Mouse (Mus musculus): ENCODE results near the gene Rheb. TPM values are rescaled to one million over a fixed set of nuclear protein-coding genes. Genes with fewer than 3 reads are reported as not detected.
"Not testable (repeated sequence)": the region's sequence is repeated elsewhere in the genome, so short reads cannot be mapped to it uniquely, and the experiment has no call there.

Rheb gene
- polyA plus RNA-seq, 1 experiment from 2014 or later, result 246 TPM

- Histone ChIP-seq H3K9me3 (0 out of 2 replicates have a peak, but pooled peaks cover 4% of the 10 kb centered on the region), H3K4me1 (replicated peaks) (no peaks in the 10 kb centered on the region), H3K4me2 (replicated peaks) (no peak overlapping the region), H3K36me3 (peaks cover 11% of the 10 kb centered on the region; the same call in 1 of the 2 replicates), H3K4me3 (replicated peaks) (no peak overlapping the region), H3K9ac (no peak overlapping the region), H3K27ac (no peak overlapping the region), H3K27me3 (replicated peaks) (no peaks in the 10 kb centered on the region)
- ATAC-seq, result no peak
- WGBS, result 72% methylated on average over 12 of the region's 12 CpGs
Observed at GRCm38 (mm10) chr5:24863804-24864203, 21.4 kb upstream of the Rheb start.

GRCm38 (mm10) chr5:24861449-24861930, 19.1 kb upstream of the Rheb start:
- Histone ChIP-seq H3K4me1 (replicated peaks) (no peaks in the 10 kb centered on the region), H3K4me3 (replicated peaks) (no peak overlapping the region), H3K9me3 (no peaks in the 10 kb centered on the region), H3K36me3 (0 out of 2 replicates have a peak, but pooled peaks cover 5% of the 10 kb centered on the region), H3K27ac (no peak overlapping the region), H3K9ac (no peak overlapping the region), H3K27me3 (replicated peaks) (no peaks in the 10 kb centered on the region), H3K4me2 (replicated peaks) (no peak overlapping the region)
- 83% methylated on average over 9 of the region's 9 CpGs for WGBS
- ATAC-seq, result no peak

- no peak for ATAC-seq
- no peaks in the 10 kb centered on the region for H3K27me3 ChIP-seq (replicated peaks)
- H3K9me3 ChIP-seq, result no peaks in the 10 kb centered on the region
- no peak overlapping the region for H3K4me2 ChIP-seq (replicated peaks)
- H3K36me3 ChIP-seq, result 0 out of 2 replicates have a peak, but pooled peaks cover 3% of the 10 kb centered on the region
- 79% methylated on average over 13 of the region's 13 CpGs for WGBS
- no peak overlapping the region for H3K9ac ChIP-seq
- H3K27ac ChIP-seq, result no peak overlapping the region
- H3K4me3 ChIP-seq (replicated peaks), result no peak overlapping the region
- no peaks in the 10 kb centered on the region for H3K4me1 ChIP-seq (replicated peaks)
Observed at GRCm38 (mm10) chr5:24860635-24861448, 18.4 kb upstream of the Rheb start.

GRCm38 (mm10) chr5:24859771-24860540, 17.5 kb upstream of the Rheb start:
- ATAC-seq, result no peak
- 70% methylated on average over 3 of the region's 3 CpGs for WGBS
- no peaks in the 10 kb centered on the region for H3K9me3 ChIP-seq

GRCm38 (mm10) chr5:24854827-24855600, 12.6 kb upstream of the Rheb start:
- Histone ChIP-seq H3K4me1 (replicated peaks) (no peaks in the 10 kb centered on the region), H3K9me3 (no peaks in the 10 kb centered on the region), H3K4me2 (replicated peaks) (no peak overlapping the region), H3K36me3 (no peaks in the 10 kb centered on the region), H3K27me3 (replicated peaks) (no peaks in the 10 kb centered on the region), H3K27ac (no peak overlapping the region), H3K4me3 (replicated peaks) (no peak overlapping the region), H3K9ac (no peak overlapping the region)
- ATAC-seq, result peak; percentile 53; the same call in 1 of the 2 replicates
- WGBS, result 59% methylated on average over 3 of the region's 3 CpGs

More at GRCm38 (mm10) chr5:24859771-24860540, 17.5 kb upstream of the Rheb start:
- Histone ChIP-seq H3K36me3 (0 out of 2 replicates have a peak, but pooled peaks cover 3% of the 10 kb centered on the region), H3K4me1 (replicated peaks) (no peaks in the 10 kb centered on the region), H3K4me2 (replicated peaks) (no peak overlapping the region), H3K9ac (no peak overlapping the region), H3K27me3 (replicated peaks) (no peaks in the 10 kb centered on the region), H3K4me3 (replicated peaks) (no peak overlapping the region), H3K27ac (no peak overlapping the region)

- no peak overlapping the region for H3K4me3 ChIP-seq (replicated peaks)
- H3K4me2 ChIP-seq (replicated peaks), result no peak overlapping the region
- no peak overlapping the region for H3K27ac ChIP-seq
- H3K27me3 ChIP-seq (replicated peaks), result no peaks in the 10 kb centered on the region
- no peak overlapping the region for H3K9ac ChIP-seq
- no peaks in the 10 kb centered on the region for H3K9me3 ChIP-seq
- ATAC-seq, result no peak
- no peaks in the 10 kb centered on the region for H3K36me3 ChIP-seq
- 83% methylated on average over 3 of the region's 3 CpGs for WGBS
- no peaks in the 10 kb centered on the region for H3K4me1 ChIP-seq (replicated peaks)
Observed at GRCm38 (mm10) chr5:24854256-24854655, 11.8 kb upstream of the Rheb start.

- H3K9me3 ChIP-seq; H3K36me3 ChIP-seq; H3K9ac ChIP-seq; ATAC-seq; H3K27ac ChIP-seq; H3K4me1 ChIP-seq (replicated peaks); H3K4me3 ChIP-seq (replicated peaks); H3K27me3 ChIP-seq (replicated peaks); H3K4me2 ChIP-seq (replicated peaks): not testable (repeated sequence)
- WGBS, result 89% methylated on average over 14 of the region's 14 CpGs
Observed at GRCm38 (mm10) chr5:24848261-24848660, 5.8 kb upstream of the Rheb start.

- ATAC-seq, result no peak
- Histone ChIP-seq H3K27ac (no peak overlapping the region), H3K27me3 (replicated peaks) (no peaks in the 10 kb centered on the region), H3K4me2 (replicated peaks) (no peak overlapping the region), H3K9me3 (no peaks in the 10 kb centered on the region), H3K4me3 (replicated peaks) (no peak overlapping the region), H3K4me1 (replicated peaks) (peaks cover 8% of the 10 kb centered on the region), H3K36me3 (no peaks in the 10 kb centered on the region), H3K9ac (no peak overlapping the region)
- WGBS, result 87% methylated on average over 5 of the region's 5 CpGs
Observed at GRCm38 (mm10) chr5:24843841-24844240, 1.4 kb upstream of the Rheb start.

- no peaks in the 10 kb centered on the region for H3K36me3 ChIP-seq
- peak overlapping the region; percentile 46 for H3K4me3 ChIP-seq (replicated peaks)
- 1% methylated on average over 21 of the region's 21 CpGs for WGBS
- H3K4me1 ChIP-seq (replicated peaks), result peaks cover 8% of the 10 kb centered on the region
- no peaks in the 10 kb centered on the region for H3K27me3 ChIP-seq (replicated peaks)
- no peaks in the 10 kb centered on the region for H3K9me3 ChIP-seq
- peak overlapping the region; percentile 51 for H3K9ac ChIP-seq
- H3K4me2 ChIP-seq (replicated peaks), result peak overlapping the region; percentile 88
- ATAC-seq, result peak; percentile 31
- peak overlapping the region; percentile 91 for H3K27ac ChIP-seq
Observed at GRCm38 (mm10) chr5:24843103-24843475, 665 bp upstream of the Rheb start.

- under 1% methylated on average over 50 of the region's 50 CpGs for WGBS
- no peak for ATAC-seq
Observed at GRCm38 (mm10) chr5:24841662-24842273, 656 bp downstream of the Rheb start.

GRCm38 (mm10) chr5:24840975-24841431, 1.4 kb downstream of the Rheb start:
- peak overlapping the region; percentile 93 for H3K9ac ChIP-seq
- peak overlapping the region; percentile 83 for H3K4me2 ChIP-seq (replicated peaks)
- peak overlapping the region; percentile 89 for H3K4me3 ChIP-seq (replicated peaks)
- H3K27me3 ChIP-seq (replicated peaks), result no peaks in the 10 kb centered on the region
- H3K27ac ChIP-seq, result no peak overlapping the region
- peaks cover 8% of the 10 kb centered on the region for H3K4me1 ChIP-seq (replicated peaks)
- H3K9me3 ChIP-seq, result no peaks in the 10 kb centered on the region
- H3K36me3 ChIP-seq, result no peaks in the 10 kb centered on the region
- ATAC-seq, result no peak
- 11% methylated on average over 11 of the region's 11 CpGs for WGBS

More at GRCm38 (mm10) chr5:24841662-24842273, 656 bp downstream of the Rheb start:
- H3K4me1 ChIP-seq (replicated peaks), result peaks cover 8% of the 10 kb centered on the region
- H3K9ac ChIP-seq, result peak overlapping the region; percentile 93
- H3K9me3 ChIP-seq, result no peaks in the 10 kb centered on the region
- H3K36me3 ChIP-seq, result no peaks in the 10 kb centered on the region
- H3K27me3 ChIP-seq (replicated peaks), result no peaks in the 10 kb centered on the region
- peak overlapping the region; percentile 89 for H3K4me3 ChIP-seq (replicated peaks)
- peak overlapping the region; percentile 83 for H3K4me2 ChIP-seq (replicated peaks)
- peak overlapping the region; percentile 99 for H3K27ac ChIP-seq

All from intestine, embryonic 15.5 days (tissue).